Mouse (Mus musculus) myocyte (in vitro differentiated cells): ENCODE results near the gene Zmynd15.

ENCODE experiments used
- CEBPB ChIP-seq: IDR thresholded peaks from 2 replicates; pipeline ENCODE4 v1.6.1; 2011; ENCODE audit warnings: mild to moderate bottlenecking, moderate library complexity; ENCODE audit not compliant: poor library complexity, insufficient read depth, severe bottlenecking
- E2F4 ChIP-seq: IDR thresholded peaks from one replicate; pipeline ENCODE4 v1.6.1; 2011; ENCODE audit warnings: mild to moderate bottlenecking, control low read depth, moderate library complexity; ENCODE audit not compliant: insufficient read depth
- MAX ChIP-seq: IDR thresholded peaks from one replicate; pipeline ENCODE4 v1.6.1; 2011; ENCODE audit warnings: low read depth, mild to moderate bottlenecking, control low read depth
- MYOD1 ChIP-seq, 3 experiments: IDR thresholded peaks; one replicate each; pipeline ENCODE4 v1.6.1; 2011; ENCODE audit warnings: control low read depth in 2 of 3, low read depth in 2 of 3, mild to moderate bottlenecking in 2 of 3, moderate library complexity in 1 of 3; ENCODE audit not compliant: insufficient read length in 2 of 3, control insufficient read depth in 1 of 3
- POLR2A ChIP-seq: IDR thresholded peaks from one replicate; pipeline ENCODE4 v1.6.1; 2011; ENCODE audit warnings: low read depth, mild to moderate bottlenecking, control low read depth, moderate library complexity; ENCODE audit not compliant: insufficient read length
- REST ChIP-seq: IDR thresholded peaks from one replicate; pipeline ENCODE4 v1.6.1; 2011; ENCODE audit warnings: mild to moderate bottlenecking, control low read depth, moderate library complexity; ENCODE audit not compliant: insufficient read depth, insufficient read length
- TCF12 ChIP-seq: IDR thresholded peaks from one replicate; pipeline ENCODE4 v1.6.1; 2011; ENCODE audit warnings: mild to moderate bottlenecking, control low read depth; ENCODE audit not compliant: poor library complexity, insufficient read depth, severe bottlenecking

GRCm38 (mm10) chr11:70451797-70452498, 7.3 kb upstream of the Zmynd15 start, which contains the start of gene Med11:
- peak; percentile 69 for TF ChIP-seq POLR2A
- TF ChIP-seq MAX = peak; percentile 75
- no peak for TF ChIP-seq CEBPB
- TF ChIP-seq E2F4 = no peak
- TF ChIP-seq TCF12 = no peak
- no peak for TF ChIP-seq REST
- TF ChIP-seq MYOD1 (IDR thresholded peaks at IDR 0.05; ENCODE audit: control insufficient read depth in 1 of 3, insufficient read length in 2 of 3, low read depth in 2 of 3) = no peak
